Mouse (Mus musculus) kidney, embryonic 14.5 days (tissue): ENCODE data around the gene 1300017J02Rik. TPM values are rescaled to one million over a fixed set of nuclear protein-coding genes. Genes with fewer than 3 reads are reported as not detected.

Experiments
- ATAC-seq: fragments of 200-750 bp; cut with Nextera tagmentation; 2 replicates; pipeline ENCODE4 v1.8.0; 2017; ENCODE audit warnings: moderate number of reproducible peaks, mild to moderate bottlenecking, moderate TSS enrichment, moderate library complexity; ENCODE audit not compliant: low FRiP score, low TSS enrichment
- H3K27ac ChIP-seq: fragments of 300-500 bp; sonication (generic); 2 replicates; pipeline ENCODE4 v1.5.1; 2014; ENCODE audit warnings: low read depth, mild to moderate bottlenecking, low read length, moderate library complexity, mixed read lengths
- H3K27me3 ChIP-seq: fragments of 300-500 bp; sonication (generic); 2 replicates; pipeline ENCODE4 v1.6.1; 2014; ENCODE audit warnings: mild to moderate bottlenecking, low read length; ENCODE audit not compliant: control insufficient read depth, insufficient read depth
- H3K36me3 ChIP-seq: fragments of 300-500 bp; sonication (generic); 2 replicates; pipeline ENCODE4 v1.6.1; 2014; ENCODE audit warnings: low read length, mixed read lengths; ENCODE audit not compliant: control insufficient read depth, insufficient read depth
- H3K4me1 ChIP-seq: fragments of 300-500 bp; sonication (generic); 2 replicates; pipeline ENCODE4 v1.6.1; 2014; ENCODE audit warnings: low read length, mixed read lengths; ENCODE audit not compliant: control insufficient read depth, insufficient read depth
- H3K4me2 ChIP-seq: fragments of 300-500 bp; sonication (generic); replicated peaks from 2 replicates; pipeline ENCODE4 v1.6.1; 2014; ENCODE audit warnings: low read depth, mild to moderate bottlenecking, low read length
- H3K4me3 ChIP-seq: fragments of 300-500 bp; sonication (generic); 2 replicates; pipeline ENCODE4 v1.5.1; 2014; ENCODE audit warnings: mild to moderate bottlenecking, low read length
- H3K9ac ChIP-seq: fragments of 300-500 bp; sonication (generic); 2 replicates; pipeline ENCODE4 v1.6.1; 2014; ENCODE audit warnings: low read depth, mild to moderate bottlenecking, low read length, moderate library complexity
- H3K9me3 ChIP-seq: fragments of 300-500 bp; sonication (generic); 2 replicates; pipeline ENCODE4 v1.6.1; 2016; ENCODE audit warnings: low read length; ENCODE audit not compliant: control insufficient read depth
- WGBS: fragments of 180-500 bp; shearing (Covaris S2); extraction: QIAGEN DNeasy Blood & Tissue Kit; methylation state at CpG from one replicate; pipeline ENCODE4 v1.1.7; 2014; 5-methylcytosine and 5-hydroxymethylcytosine counted together
- polyA plus RNA-seq: library from polyadenylated mRNA; unstranded; fragments of >200 nt; fragmentation: Nextera tagmentation; extraction: Ambion mirVana; gene quantifications from 2 replicates; pipeline ENCODE4 v1.2.1, GENCODE M21; 2014

Gene 1300017J02Rik
- polyA plus RNA-seq, 1 experiment from 2014 or later: 0.97 TPM

GRCm38 (mm10) chr9:103246526-103247168 is 58.2 kb downstream of the 1300017J02Rik start:
- 87% methylated on average over 8 of the region's 8 CpGs for WGBS
- no peak for ATAC-seq

DNA sequence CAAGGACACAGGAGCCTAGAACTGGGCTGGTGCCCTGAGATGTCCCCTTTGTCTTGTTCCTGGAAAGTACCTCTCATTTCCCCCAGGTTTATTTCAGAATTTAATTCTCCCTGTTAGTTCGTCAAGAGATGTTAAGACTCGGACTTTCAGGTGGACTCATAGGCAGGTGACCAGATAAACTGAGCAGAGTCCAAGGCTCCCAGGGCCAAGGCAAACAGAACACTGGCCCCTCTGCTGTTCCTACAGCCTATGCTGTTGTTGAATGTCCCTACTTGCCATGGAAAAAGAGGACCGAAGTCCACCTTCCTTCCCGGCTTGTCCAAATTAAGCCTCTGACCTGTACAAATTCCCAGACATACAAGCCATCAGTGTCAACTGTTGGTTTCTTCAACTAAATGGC is 61.2 kb downstream of the 1300017J02Rik start:
- no peak overlapping the region for H3K27ac ChIP-seq
- no peak overlapping the region for H3K9ac ChIP-seq
- H3K9me3 ChIP-seq: no peaks in the 10 kb centered on the region
- H3K4me3 ChIP-seq: no peak overlapping the region
- no peak overlapping the region for H3K4me2 ChIP-seq
- no peaks in the 10 kb centered on the region for H3K4me1 ChIP-seq
- H3K27me3 ChIP-seq: no peaks in the 10 kb centered on the region
- WGBS: 89% methylated on average over 4 of the region's 4 CpGs
- H3K36me3 ChIP-seq: no peaks in the 10 kb centered on the region
- ATAC-seq: no peak

More at GRCm38 (mm10) chr9:103246526-103247168, 58.2 kb downstream of the 1300017J02Rik start:
- no peaks in the 10 kb centered on the region for H3K27me3 ChIP-seq
- H3K4me1 ChIP-seq: no peaks in the 10 kb centered on the region
- no peak overlapping the region for H3K9ac ChIP-seq
- H3K4me2 ChIP-seq: no peak overlapping the region
- H3K9me3 ChIP-seq: no peaks in the 10 kb centered on the region
- H3K27ac ChIP-seq: no peak overlapping the region
- H3K36me3 ChIP-seq: no peaks in the 10 kb centered on the region
- no peak overlapping the region for H3K4me3 ChIP-seq

GRCm38 (mm10) chr9:103241206-103241605 is 63.7 kb downstream of the 1300017J02Rik start:
- ATAC-seq: no peak
- no peaks in the 10 kb centered on the region for H3K4me1 ChIP-seq
- no peaks in the 10 kb centered on the region for H3K9me3 ChIP-seq
- no peak overlapping the region for H3K4me3 ChIP-seq
- H3K4me2 ChIP-seq: no peak overlapping the region
- H3K36me3 ChIP-seq: no peaks in the 10 kb centered on the region
- H3K27ac ChIP-seq: no peak overlapping the region
- no peaks in the 10 kb centered on the region for H3K27me3 ChIP-seq
- H3K9ac ChIP-seq: no peak overlapping the region
- 91% methylated on average over 2 of the region's 2 CpGs for WGBS

GRCm38 (mm10) chr9:103239471-103239870 is 65.4 kb downstream of the 1300017J02Rik start:
- Histone ChIP-seq H3K4me2 (no peak overlapping the region), H3K4me3 (no peak overlapping the region), H3K9me3 (no peaks in the 10 kb centered on the region), H3K27me3 (no peaks in the 10 kb centered on the region), H3K9ac (no peak overlapping the region), H3K27ac (no peak overlapping the region), H3K36me3 (no peaks in the 10 kb centered on the region), H3K4me1 (no peaks in the 10 kb centered on the region)
- no peak for ATAC-seq
- WGBS: 92% methylated on average over 6 of the region's 6 CpGs

GRCm38 (mm10) chr9:103234565-103235165 is 70.2 kb downstream of the 1300017J02Rik start:
- WGBS: 70% methylated on average over 7 of the region's 7 CpGs
- no peaks in the 10 kb centered on the region for H3K36me3 ChIP-seq
- no peaks in the 10 kb centered on the region for H3K27me3 ChIP-seq
- no peak overlapping the region for H3K4me2 ChIP-seq
- H3K4me3 ChIP-seq: no peak overlapping the region
- no peak overlapping the region for H3K9ac ChIP-seq
- ATAC-seq: no peak
- no peaks in the 10 kb centered on the region for H3K9me3 ChIP-seq
- H3K27ac ChIP-seq: no peak overlapping the region
- no peaks in the 10 kb centered on the region for H3K4me1 ChIP-seq

DNA sequence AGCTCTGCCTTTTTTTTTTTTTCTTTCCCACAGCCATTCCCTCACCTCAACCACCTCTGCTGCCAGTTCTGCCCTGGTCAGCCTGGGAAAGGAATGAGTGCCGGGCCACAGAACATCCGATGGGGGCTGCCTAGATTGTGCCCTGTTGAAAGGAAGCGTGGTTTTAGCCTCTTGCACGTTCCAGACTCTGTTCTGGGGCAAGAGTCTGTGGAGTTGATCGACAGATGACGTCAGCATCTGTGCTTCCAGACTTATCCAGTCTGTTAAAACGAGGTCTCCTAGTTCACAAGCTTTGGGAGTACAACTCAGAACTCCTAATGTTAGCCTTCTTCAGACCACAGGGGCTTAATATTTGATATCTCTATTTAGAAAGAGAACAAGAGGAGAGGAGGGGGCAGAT is 70.8 kb downstream of the 1300017J02Rik start:
- ATAC-seq: no peak
- H3K9ac ChIP-seq: no peak overlapping the region
- H3K4me2 ChIP-seq: no peak overlapping the region
- H3K4me1 ChIP-seq: no peaks in the 10 kb centered on the region
- no peak overlapping the region for H3K27ac ChIP-seq
- 80% methylated on average over 7 of the region's 7 CpGs for WGBS
- no peaks in the 10 kb centered on the region for H3K27me3 ChIP-seq
- H3K9me3 ChIP-seq: no peaks in the 10 kb centered on the region
- no peak overlapping the region for H3K4me3 ChIP-seq
- H3K36me3 ChIP-seq: no peaks in the 10 kb centered on the region

DNA sequence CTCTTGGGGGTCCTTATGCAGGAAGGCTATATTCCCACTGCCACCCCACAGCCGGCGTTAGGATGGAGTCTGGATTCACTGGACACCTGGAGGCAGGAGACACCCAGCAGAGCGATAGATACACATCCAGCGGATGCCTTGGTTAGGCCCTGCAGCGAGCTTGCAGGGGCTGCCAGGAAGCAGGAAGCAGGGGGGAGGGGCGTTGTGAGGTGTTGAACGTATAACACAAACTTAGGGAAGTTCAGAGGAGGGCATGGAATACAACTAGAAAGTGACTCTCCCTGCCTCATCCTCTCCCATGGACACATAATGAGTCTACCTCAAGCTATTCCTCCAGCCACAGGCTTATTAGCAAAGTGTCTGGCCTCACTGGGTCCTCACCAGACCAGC is 71.9 kb downstream of the 1300017J02Rik start:
- Histone ChIP-seq H3K9me3 (no peaks in the 10 kb centered on the region), H3K4me1 (no peaks in the 10 kb centered on the region), H3K4me3 (no peak overlapping the region), H3K9ac (no peak overlapping the region), H3K27me3 (no peaks in the 10 kb centered on the region), H3K4me2 (no peak overlapping the region), H3K27ac (no peak overlapping the region), H3K36me3 (no peaks in the 10 kb centered on the region)
- ATAC-seq: no peak
- WGBS: 63% methylated on average over 7 of the region's 7 CpGs

GRCm38 (mm10) chr9:103232232-103233005 is 72.5 kb downstream of the 1300017J02Rik start:
- WGBS: 88% methylated on average over 7 of the region's 7 CpGs
- Histone ChIP-seq H3K4me3 (no peak overlapping the region), H3K9me3 (no peaks in the 10 kb centered on the region)

More at GRCm38 (mm10) chr9:103232232-103233005, 72.5 kb downstream of the 1300017J02Rik start:
- H3K4me2 ChIP-seq: no peak overlapping the region
- ATAC-seq: no peak
- H3K27ac ChIP-seq: no peak overlapping the region
- no peaks in the 10 kb centered on the region for H3K4me1 ChIP-seq
- no peaks in the 10 kb centered on the region for H3K36me3 ChIP-seq
- no peaks in the 10 kb centered on the region for H3K27me3 ChIP-seq
- H3K9ac ChIP-seq: no peak overlapping the region
